Comparison of ENCODE assay signal across 15 mouse cellular contexts in the genomic region with DNA sequence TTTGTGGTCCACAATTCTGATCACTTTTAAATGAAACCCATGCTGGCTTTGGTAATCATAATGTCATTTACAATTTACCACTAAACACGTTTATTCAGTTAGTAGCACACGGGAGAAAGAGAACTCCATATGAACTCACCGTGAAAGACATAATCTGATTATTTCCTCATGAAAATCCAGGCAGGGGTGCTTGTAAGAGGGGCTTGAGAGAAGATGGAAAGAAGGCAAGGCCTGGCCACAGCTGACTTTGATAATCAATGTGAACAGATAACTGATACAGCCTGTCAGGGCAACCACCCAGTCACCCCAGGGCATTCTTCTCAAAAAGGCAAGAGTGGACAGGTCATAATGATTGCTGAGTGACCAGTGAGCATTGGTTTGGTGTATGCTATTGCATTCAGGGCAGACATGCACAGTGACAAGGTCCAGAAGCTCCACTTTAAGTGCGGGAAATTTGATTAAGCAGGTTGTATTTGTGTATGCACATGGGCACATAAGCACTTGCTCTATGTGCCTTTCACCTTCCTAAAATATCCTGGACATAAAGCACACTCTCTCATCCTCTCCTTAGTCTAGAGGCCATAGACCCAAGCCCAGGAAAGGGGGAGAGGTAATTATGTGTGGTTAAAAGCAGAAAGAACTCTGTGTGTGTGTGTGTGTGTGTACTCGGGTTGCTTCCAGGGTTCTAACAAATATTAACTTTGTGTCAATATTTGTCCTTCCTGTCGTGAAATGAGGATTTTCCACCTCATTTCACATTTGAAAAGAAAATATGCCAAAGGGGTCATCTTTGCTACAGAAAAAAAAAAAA.
DNase-seq lines count a peak whose midpoint lies in the region; ATAC-seq lines count a peak whose summit lies in the region.
"Had no signal": no experiment of that assay in that cellular context is flagged by ENCODE, and none has a peak within 500 bp of the region (broad histone marks: within the 10 kb centered on the region; RNA-seq: fewer than 3 reads in every experiment).

No protein-coding gene starts in this region.

- no peak overlapping the region for H3K4me3 ChIP-seq in kidney, embryonic 15.5 days (replicated peaks)
- H3K4me3 ChIP-seq in liver, embryonic 13.5 days (replicated peaks), result no peak overlapping the region
- H3K4me3 ChIP-seq: embryonic facial prominence, embryonic 15.5 days; gastrocnemius, adult 2 months; heart, adult 2 months had no signal

- no peaks in the 10 kb centered on the region for H3K4me1 ChIP-seq in kidney, embryonic 15.5 days
- no peaks in the 10 kb centered on the region for H3K4me1 ChIP-seq in liver, embryonic 13.5 days (replicated peaks)

- no peaks in the 10 kb centered on the region for H3K36me3 ChIP-seq in kidney, embryonic 15.5 days
- no peaks in the 10 kb centered on the region for H3K36me3 ChIP-seq in liver, embryonic 13.5 days
- H3K36me3 ChIP-seq: embryonic facial prominence, embryonic 15.5 days had no signal

- H3K27ac ChIP-seq in kidney, embryonic 15.5 days, result no peak overlapping the region
- peak overlapping the region; percentile 16; the same call in 1 of the 2 replicates for H3K27ac ChIP-seq in liver, embryonic 13.5 days
- H3K27ac ChIP-seq: embryonic facial prominence, embryonic 15.5 days; gastrocnemius, adult 2 months; heart, adult 2 months had no signal

- no peaks in the 10 kb centered on the region for H3K9me3 ChIP-seq in kidney, embryonic 15.5 days (replicated peaks)
- no peaks in the 10 kb centered on the region for H3K9me3 ChIP-seq in liver, embryonic 13.5 days (replicated peaks)
- H3K9me3 ChIP-seq: embryonic facial prominence, embryonic 15.5 days had no signal

- H3K4me2 ChIP-seq in kidney, embryonic 15.5 days, result no peak overlapping the region
- no peak overlapping the region for H3K4me2 ChIP-seq in liver, embryonic 13.5 days
- H3K4me2 ChIP-seq: embryonic facial prominence, embryonic 15.5 days had no signal

- no peaks in the 10 kb centered on the region for H3K27me3 ChIP-seq in kidney, embryonic 15.5 days
- H3K27me3 ChIP-seq in liver, embryonic 13.5 days, result no peaks in the 10 kb centered on the region
- H3K27me3 ChIP-seq: CH12.LX; embryonic facial prominence, embryonic 15.5 days had no signal

- ATAC-seq in kidney, embryonic 15.5 days (replicated peaks; ENCODE audit: low FRiP score), result peak; percentile 64; the same call in 1 of the 2 replicates
- peak; percentile 83 for ATAC-seq in liver, embryonic 13.5 days (ENCODE audit: low read depth)
- ATAC-seq: forebrain, embryonic 14.5 days had no signal

- no peak overlapping the region for H3K9ac ChIP-seq in kidney, embryonic 15.5 days
- no peak overlapping the region for H3K9ac ChIP-seq in liver, embryonic 13.5 days
- H3K9ac ChIP-seq: embryonic facial prominence, embryonic 15.5 days had no signal

- DNase-seq in adrenal gland, adult (ENCODE audit: inconsistent age in 2 of 2, low spot score in 1 of 2), result peak; percentile 3 to 16
- no peak for DNase-seq in adrenal gland, postnatal 14 days
- DNase-seq in kidney, postnatal 25 days, result no peak
- peak; percentile 39 for DNase-seq in embryo, embryonic 11 days
- DNase-seq in liver, embryonic 13.5 days, result no peak
- DNase-seq in thymus, postnatal 36 days, result no peak
- no peak for DNase-seq in layer of hippocampus, postnatal 10 days (ENCODE audit: low spot score in 2 of 2)
- DNase-seq: cerebellum, postnatal 14 days; gastrocnemius, adult 2 months; heart, adult 2 months; lung, postnatal 10 days had no signal

- WGBS in kidney, embryonic 15.5 days, result 68% methylated on average over 6 of the region's 6 CpGs
- WGBS in liver, embryonic 13.5 days (ENCODE audit: insufficient replicate concordance), result 56% methylated on average over 6 of the region's 6 CpGs

Comparison
In these comparisons a context has a peak if more than half of its experiments do, and no peak if none do; other contexts are left out.
1. DNase-seq: peak in adrenal gland, adult (2 of 2) and embryo, embryonic 11 days (single experiment); none in adrenal gland, postnatal 14 days (single experiment), kidney, postnatal 25 days (0 of 2), liver, embryonic 13.5 days (single experiment), thymus, postnatal 36 days (0 of 2) and layer of hippocampus, postnatal 10 days (0 of 2).